Mouse (Mus musculus) spleen, postnatal 14 days (tissue): ENCODE results near the gene Snap47.
A peak's percentile ranks its signal among the peaks of the same experiment; 100 is the strongest.

Source experiments
- DNase-seq, 2 experiments: peaks; one replicate each; pipeline ENCODE4 v3.0.0; 2021 to 2022; ENCODE audit warnings: low spot score in 2 of 2

Gene Snap47

DNA sequence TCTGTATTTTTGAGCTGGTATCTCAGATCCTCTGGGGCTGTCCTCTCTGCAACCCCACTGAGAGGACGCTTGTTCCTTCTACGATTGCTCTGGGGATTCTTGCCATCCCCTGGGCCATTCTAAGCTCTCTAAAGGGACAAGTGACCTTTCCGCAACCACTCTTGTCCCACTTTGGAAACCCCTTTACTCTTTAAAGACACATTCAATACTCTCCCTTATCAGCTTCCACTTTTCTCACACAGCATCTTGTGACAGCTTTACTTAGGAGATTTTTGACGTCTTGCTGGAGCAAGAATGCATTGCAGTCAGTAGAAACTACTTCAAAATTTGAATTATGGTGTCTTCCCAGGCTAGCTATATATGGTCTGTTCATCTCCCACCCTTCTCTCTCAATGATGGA is at the start of gene Snap47:
Snap47 (minus strand) TSS at position 101 of the 400 bp plus-strand sequence.
- DNase-seq, result no peak

DNA sequence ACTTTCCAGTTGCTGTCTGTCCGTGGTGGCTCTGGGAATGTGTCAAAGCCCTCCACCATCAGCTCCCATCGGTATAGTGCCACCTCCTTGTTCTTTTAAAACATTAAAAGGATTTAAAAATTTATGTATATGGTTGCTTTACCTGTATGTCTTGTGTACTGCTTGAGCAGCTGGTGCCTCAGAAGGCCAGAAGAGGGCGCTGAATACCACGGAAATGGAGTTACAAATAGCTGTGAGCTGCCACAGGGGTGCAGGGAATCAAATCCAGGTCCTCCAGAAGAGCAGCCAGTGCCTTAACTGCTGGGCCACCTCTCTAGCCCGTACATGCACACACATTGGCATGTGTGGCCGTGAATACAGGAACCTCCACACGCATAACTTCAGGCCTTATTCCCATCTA is 46.8 kb upstream of the Snap47 start:
- DNase-seq, result no peak

DNA sequence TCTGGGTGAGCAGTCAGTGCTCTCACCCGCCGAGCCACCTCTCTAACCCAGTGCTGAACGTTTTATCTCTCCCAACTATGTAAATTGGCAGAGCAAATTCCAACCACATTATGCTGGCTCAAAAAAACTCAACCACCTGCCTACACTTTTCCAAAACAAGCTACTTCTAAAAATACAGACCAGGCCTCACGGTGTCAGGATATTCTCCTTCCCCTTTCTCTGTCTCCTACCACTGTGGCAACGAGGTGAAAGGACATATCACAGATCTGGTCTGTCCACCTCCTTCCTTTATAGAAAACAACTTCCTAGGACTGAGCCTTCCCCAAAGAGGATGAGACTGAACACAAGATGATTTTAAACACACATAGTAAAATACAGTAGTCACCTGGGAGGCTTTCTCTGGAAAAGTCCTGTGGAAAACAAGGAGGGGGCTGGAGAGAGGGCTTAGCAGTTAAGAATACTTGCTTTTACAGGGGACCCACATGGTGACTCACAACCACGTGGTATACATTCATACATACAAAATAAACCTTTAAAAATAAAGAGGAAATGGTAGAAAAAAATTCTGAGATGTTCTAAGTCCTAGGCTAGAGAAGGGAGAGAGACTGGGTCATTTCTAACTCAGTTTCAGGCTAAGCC is 45.8 kb upstream of the Snap47 start:
- no peak for DNase-seq

- DNase-seq, result no peak
Observed at GRCm38 (mm10) chr11:59486222-59486621, 35.2 kb upstream of the Snap47 start.

GRCm38 (mm10) chr11:59485641-59486040 is 34.7 kb upstream of the Snap47 start:
- no peak for DNase-seq

DNA sequence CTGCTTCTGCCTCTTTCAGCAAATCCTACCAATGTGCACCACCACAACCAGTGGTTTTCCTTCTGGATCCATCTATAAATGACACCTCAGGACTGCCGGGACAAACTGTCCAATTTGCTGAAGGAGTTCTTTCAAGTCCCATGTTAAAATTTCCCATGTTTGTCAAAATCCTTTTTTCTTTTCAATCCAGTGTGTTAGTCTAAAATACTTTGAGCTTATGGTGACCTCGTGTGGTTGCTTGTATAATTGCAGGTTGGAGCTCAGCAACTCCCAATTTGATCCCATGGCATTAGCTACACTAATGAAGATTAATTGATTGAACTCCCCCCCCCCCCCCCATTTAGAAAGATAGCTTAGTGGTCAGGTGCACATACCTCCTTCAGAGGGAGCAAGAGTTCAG is 32.2 kb upstream of the Snap47 start:
- peak in 1 of 2 experiments; percentile 21 for DNase-seq

DNA sequence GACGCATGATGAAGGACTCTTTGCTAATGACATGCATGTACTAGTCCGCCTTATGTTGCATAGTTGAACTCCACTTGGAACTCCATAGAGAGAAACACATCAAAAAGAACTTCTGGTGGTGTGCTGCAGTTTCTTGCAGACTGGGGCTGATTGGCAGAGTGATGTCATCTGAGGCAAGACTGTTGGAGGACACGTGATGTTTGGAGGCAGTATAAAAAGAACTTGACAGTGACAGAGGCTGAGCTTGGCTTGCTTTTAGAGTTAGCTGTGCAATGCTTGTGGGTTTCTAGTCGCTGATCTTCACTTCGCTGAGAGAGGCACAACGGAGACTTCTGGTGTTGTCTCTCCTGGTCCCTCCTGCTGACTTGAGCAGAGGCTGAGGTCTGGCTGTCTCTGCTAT is 26.3 kb upstream of the Snap47 start:
- no peak for DNase-seq

DNA sequence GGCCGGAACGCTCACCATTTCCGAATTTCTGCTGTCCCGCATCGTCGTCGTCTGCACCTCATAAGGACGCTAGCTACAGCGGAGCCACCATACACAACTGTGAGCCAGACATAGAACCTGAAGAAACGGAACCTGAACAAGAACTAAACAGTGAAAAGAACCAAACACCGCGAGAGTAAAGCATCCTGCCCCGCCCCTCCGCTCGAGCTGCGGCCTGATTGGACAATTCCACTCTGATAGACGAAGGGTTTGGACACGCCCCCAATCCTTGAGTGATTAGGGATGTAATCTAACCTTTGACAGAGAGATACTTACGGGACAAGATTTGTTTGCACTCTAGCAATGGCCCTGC is 21.3 kb upstream of the Snap47 start, which contains the start of gene Zfp867:
Zfp867 (minus strand) TSS at position 149 of the 352 bp plus-strand sequence.
- peak; percentile 64 to 79 for DNase-seq

DNA sequence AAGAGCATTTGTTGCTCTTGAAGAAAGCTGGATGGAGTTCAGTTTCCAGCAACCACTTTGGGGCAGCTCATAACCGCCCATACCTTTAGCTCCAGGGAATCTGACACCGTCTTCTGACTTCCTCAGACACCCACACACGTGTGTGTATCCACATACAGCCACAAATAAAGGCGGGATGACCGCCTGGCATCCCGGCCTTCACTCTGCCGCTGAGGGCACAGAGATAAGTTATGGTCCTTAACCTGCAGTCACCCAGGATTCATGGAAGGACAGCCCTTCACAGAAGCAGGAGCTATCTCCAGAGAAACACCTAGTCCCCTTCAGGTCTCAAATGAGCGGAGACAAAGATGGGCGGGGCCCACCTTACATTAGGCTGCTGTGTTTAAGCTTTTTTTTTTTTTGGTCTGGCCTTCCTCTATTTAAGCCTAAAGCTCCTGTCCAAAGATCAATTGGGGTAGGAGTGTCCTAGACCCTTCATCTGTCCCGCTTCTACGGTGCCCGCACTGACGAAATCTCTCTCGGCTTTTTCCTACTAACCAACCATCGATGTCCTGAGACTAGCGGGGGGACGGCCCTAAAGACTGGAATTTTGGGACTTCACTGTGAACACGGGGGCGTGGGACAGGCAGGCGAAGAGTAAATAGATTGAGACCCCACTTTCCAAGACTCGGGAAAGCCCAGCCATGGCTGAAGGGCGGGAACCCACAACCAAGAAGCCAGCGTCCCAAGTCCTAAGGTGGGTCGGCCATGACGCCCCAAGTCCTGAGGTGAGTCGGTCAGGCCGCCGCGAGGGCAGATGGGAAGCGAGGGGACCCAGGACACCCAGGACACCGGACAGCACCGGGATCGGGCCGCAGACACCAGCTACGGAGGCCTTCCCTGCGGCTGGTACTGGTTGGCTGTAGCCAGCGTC is 20.7 kb upstream of the Snap47 start:
- no peak for DNase-seq

DNA sequence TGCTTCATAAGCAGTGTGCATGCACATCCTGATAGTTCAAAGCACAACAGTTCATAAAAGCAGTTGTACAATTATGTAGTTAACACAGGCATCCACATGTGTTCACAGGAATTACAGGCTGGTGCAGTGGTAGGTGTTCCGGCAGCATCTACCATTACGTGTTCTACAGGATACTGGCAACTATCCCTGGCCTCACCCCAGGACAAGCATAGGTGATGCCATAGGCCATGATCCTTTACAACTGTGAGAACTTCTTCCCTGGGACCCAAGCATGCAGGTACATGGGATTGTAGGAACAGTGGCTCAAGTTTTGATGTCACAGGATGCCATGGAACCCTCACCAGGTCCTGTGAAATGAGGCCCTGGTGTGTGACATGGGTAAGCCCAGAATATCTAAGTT is 9.5 kb upstream of the Snap47 start:
- DNase-seq, result no peak

- no peak for DNase-seq
Observed at GRCm38 (mm10) chr11:59458973-59459372, 8.0 kb upstream of the Snap47 start.

DNA sequence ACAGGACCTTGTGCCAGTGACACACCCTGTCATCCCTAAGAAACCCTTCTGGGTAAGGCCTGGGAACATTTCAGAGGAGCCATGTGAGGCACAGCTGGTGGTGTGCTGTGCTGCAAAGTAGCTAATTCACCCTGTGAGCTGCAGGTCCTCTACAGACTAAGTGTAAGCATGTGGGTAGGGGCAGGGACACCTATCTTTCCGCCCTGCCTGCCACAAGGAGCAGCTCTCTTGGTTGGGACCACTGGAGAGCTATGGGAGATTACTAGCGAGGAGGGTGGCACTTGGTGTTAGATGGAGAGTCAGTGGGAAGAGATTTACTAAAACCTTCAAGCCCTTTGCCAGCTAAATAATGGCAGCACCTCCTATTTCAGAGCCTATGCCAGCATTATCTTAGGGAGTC is 5.9 kb upstream of the Snap47 start:
- no peak for DNase-seq

- DNase-seq, result no peak
Observed at GRCm38 (mm10) chr11:59456346-59456745, 5.4 kb upstream of the Snap47 start.

DNA sequence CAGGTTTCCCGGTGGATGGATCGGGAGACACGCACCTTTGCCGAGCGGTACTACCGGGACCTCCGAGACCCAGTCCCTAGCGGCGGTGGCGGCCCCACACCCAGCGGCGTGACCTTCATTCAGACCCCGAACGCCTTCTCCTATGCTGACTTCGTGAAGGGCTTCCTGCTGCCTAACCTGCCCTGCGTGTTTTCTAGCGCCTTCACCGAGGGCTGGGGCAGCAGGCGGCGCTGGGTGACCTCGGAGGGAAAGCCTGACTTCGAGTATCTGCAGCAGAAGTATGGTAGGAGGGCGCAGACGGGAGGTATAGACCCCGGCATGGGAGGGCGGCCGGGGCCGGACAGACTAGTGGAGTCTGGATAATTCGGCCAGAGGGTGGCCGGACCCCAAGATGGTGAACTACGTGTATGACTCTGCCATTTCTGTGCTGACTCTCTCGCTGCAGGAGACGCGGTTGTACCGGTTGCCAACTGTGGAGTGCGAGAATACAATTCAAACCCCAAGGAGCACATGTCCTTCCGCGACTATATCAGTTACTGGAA is 685 bp downstream of the Snap47 start:
- peak; percentile 17 to 48 for DNase-seq

DNA sequence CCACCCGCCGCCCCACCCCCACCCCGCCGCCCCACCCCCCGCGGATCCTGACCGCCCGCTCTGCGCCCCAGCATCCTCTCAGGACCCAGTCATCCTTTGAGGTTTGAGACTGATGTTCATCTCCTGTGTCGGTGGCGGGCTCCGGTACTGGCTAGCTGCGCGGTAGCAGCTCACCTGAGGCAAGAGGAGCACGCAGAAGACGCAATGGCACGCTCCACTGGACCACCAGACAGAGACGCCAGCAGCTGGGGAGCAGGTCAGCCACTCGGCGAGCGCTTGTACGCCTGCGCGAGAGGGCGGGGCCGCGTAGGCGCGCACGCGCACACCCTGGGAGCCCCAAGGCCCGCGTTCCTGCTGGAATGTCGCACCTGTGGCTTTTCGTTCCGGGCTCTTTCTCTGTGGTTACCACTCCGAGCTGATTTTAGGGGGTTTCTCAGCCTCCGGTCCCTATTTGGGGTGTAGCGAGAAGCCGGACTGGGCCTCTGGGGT is 1.2 kb downstream of the Snap47 start, which contains the start of gene Jmjd4:
Jmjd4 (plus strand) TSS at position 305 of the 489 bp plus-strand sequence.
- peak; percentile 83 to 86 for DNase-seq

- no peak for DNase-seq
Observed at GRCm38 (mm10) chr11:59443102-59443501, 7.9 kb downstream of the Snap47 start.

GRCm38 (mm10) chr11:59437954-59438353 is 13.0 kb downstream of the Snap47 start:
- no peak for DNase-seq

DNA sequence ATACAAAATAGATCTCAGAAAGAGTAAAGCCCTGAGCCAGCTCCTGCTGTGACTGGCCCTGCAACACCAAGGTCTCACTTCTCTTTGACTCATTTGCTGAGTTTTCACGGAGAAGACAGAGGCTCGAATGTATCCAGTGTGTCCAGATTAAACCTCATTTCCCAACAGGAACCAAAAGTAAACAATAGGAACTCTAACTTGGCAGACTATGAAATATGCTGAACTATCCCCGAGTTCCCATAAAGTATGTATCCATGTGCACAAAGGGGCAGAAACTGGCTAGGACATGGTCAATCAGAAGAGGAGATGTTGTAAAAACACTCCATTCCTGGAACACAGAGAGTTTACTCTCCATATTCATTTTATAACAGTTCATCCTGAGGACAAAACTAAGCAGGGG is 18.7 kb downstream of the Snap47 start:
- no peak for DNase-seq

- no peak for DNase-seq
Observed at GRCm38 (mm10) chr11:59429959-59430358, 21.0 kb downstream of the Snap47 start.

DNA sequence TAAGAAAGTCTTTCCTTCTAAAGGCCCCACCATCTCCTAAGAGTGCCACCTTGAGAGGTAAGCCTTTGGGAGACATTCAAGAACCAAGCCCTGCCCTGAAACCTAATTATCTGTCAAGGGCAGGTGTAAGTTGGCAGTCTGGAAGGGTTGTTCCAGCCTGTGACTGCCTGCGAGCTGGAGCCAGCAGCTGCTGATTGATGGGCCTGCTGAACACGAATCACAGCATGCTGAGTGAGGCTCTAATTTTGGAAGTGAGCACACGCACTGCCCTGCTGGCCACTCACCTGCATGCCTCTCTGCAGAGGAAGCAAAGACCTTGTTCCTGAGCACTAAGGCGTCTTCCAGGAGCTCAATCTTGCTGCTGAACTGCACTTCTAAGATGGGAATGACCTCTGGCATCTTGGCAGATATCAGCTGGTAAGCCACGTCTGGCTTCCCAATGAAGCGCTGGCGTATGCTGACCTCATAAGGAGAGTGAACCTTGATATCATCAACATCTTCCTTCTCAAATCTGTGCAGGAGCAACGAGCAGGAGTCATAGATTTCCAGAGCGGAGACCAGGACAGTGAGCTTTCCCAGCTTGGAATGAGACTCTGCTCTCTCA is 22.8 kb downstream of the Snap47 start:
- no peak for DNase-seq

- no peak for DNase-seq
Observed at GRCm38 (mm10) chr11:59425671-59426101, 25.3 kb downstream of the Snap47 start.

DNA sequence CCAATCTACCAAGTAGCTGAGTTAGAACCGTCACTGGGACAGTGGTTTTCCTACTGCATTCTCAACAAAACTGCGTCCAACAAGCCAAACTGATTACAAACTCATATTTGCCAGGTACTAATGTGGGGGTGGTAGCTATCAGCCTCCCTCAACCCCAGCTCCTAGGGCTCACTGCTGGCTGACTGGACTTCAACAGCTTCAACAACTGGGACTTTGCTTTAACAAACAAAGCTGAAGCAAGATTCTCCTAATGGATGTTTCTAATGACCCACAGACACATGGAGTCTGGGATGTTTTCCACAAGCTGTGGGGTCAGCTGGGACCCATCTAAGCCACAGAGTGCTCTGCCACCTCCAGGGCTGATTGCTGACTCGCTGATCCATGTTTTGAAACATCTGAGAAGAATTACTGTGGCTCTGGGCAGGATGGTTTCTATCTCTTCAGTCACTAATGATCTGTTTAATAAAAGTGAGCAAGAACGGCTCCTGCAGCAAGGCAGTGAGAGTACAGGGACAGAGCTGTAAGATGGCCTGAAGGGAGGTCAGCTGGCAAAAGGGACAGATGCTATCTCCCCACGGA is 27.9 kb downstream of the Snap47 start:
- no peak for DNase-seq
